Mouse (Mus musculus) heart, embryonic 14.5 days (tissue): ENCODE measurements at regions not wholly inside any gene's neighbourhood (a gene's known extent, or its start where the extent isn't known, plus 50 kb on each side); places are given as distances from the start of the nearest gene placed in this dataset.

Experiments used
- ATAC-seq: fragments of 200-750 bp; cut with Nextera tagmentation; 2 replicates; pipeline ENCODE4 v1.8.0; 2017; ENCODE audit warnings: low read depth, moderate TSS enrichment; ENCODE audit not compliant: insufficient number of reproducible peaks, insufficient read depth, low FRiP score
- H3K27ac ChIP-seq, 2 experiments: fragments of 200-500 bp in 1 of 2; fragments of 300-500 bp in 1 of 2; sonication (generic) in 1 of 2; replicated peaks in 1 of 2; 2 replicates each; pipeline ENCODE4 v1.5.1; 2012 to 2014; ENCODE audit warnings: low read depth in 2 of 2, low read length in 2 of 2, control low read depth in 1 of 2, mild to moderate bottlenecking in 1 of 2, mixed read lengths in 1 of 2; ENCODE audit not compliant: control insufficient read depth in 1 of 2, insufficient read depth in 1 of 2
- H3K27me3 ChIP-seq: fragments of 300-500 bp; sonication (generic); 2 replicates; pipeline ENCODE4 v1.6.1; 2014; ENCODE audit warnings: mild to moderate bottlenecking, low read length, control low read depth; ENCODE audit not compliant: control insufficient read depth, insufficient read depth
- H3K36me3 ChIP-seq: fragments of 300-500 bp; sonication (generic); 2 replicates; pipeline ENCODE4 v1.6.1; 2014; ENCODE audit warnings: mild to moderate bottlenecking, control low read depth, low read length, mixed read lengths; ENCODE audit not compliant: control insufficient read depth, insufficient read depth
- H3K4me1 ChIP-seq, 2 experiments: fragments of 200-500 bp in 1 of 2; fragments of 300-500 bp in 1 of 2; sonication (generic) in 1 of 2; 2 replicates each; pipeline ENCODE4 v1.6.1; 2012 to 2014; ENCODE audit warnings: low read length in 2 of 2, control low read depth in 1 of 2, mixed read lengths in 1 of 2; ENCODE audit not compliant: control insufficient read depth in 2 of 2, insufficient read depth in 2 of 2
- H3K4me2 ChIP-seq: fragments of 300-500 bp; sonication (generic); 2 replicates; pipeline ENCODE4 v1.6.1; 2014; ENCODE audit warnings: mild to moderate bottlenecking, low read length
- H3K4me3 ChIP-seq, 2 experiments: fragments of 200-500 bp in 1 of 2; fragments of 300-500 bp in 1 of 2; sonication (generic) in 1 of 2; 2 replicates each; pipeline ENCODE4 v1.5.1; 2012 to 2014; ENCODE audit warnings: low read length in 2 of 2, mild to moderate bottlenecking in 2 of 2, control low read depth in 1 of 2, low read depth in 1 of 2, moderate library complexity in 1 of 2; ENCODE audit not compliant: control insufficient read depth in 1 of 2, insufficient read depth in 1 of 2
- H3K9ac ChIP-seq: fragments of 300-500 bp; sonication (generic); 2 replicates; pipeline ENCODE4 v1.6.1; 2014; ENCODE audit warnings: mild to moderate bottlenecking, low read length
- H3K9me3 ChIP-seq: fragments of 300-500 bp; sonication (generic); 2 replicates; pipeline ENCODE4 v1.6.1; 2016; ENCODE audit warnings: low read length, control low read depth; ENCODE audit not compliant: control insufficient read depth
- WGBS: fragments of 180-500 bp; shearing (Covaris S2); extraction: QIAGEN DNeasy Blood & Tissue Kit; methylation state at CpG from one replicate; pipeline ENCODE4 v1.1.7; 2014; 5-methylcytosine and 5-hydroxymethylcytosine counted together

- no peaks in the 10 kb centered on the region for H3K36me3 ChIP-seq
- H3K27me3 ChIP-seq: peaks cover 6% of the 10 kb centered on the region; the same call in 1 of the 2 replicates
- H3K27ac ChIP-seq: no peak overlapping the region
- WGBS: 65% methylated on average over 5 of the region's 5 CpGs
- no peak overlapping the region for H3K4me2 ChIP-seq
- no peak for ATAC-seq
- H3K9me3 ChIP-seq: no peaks in the 10 kb centered on the region
- no peak overlapping the region for H3K4me3 ChIP-seq
- H3K9ac ChIP-seq: no peak overlapping the region
- peaks cover 0 to 5% of the 10 kb centered on the region in 2 experiments; a peak in 1 of 4 replicates for H3K4me1 ChIP-seq
These were observed 100.4 kb downstream of the Pja1 start for GRCm38 (mm10) chrX:99370711-99371110.

DNA sequence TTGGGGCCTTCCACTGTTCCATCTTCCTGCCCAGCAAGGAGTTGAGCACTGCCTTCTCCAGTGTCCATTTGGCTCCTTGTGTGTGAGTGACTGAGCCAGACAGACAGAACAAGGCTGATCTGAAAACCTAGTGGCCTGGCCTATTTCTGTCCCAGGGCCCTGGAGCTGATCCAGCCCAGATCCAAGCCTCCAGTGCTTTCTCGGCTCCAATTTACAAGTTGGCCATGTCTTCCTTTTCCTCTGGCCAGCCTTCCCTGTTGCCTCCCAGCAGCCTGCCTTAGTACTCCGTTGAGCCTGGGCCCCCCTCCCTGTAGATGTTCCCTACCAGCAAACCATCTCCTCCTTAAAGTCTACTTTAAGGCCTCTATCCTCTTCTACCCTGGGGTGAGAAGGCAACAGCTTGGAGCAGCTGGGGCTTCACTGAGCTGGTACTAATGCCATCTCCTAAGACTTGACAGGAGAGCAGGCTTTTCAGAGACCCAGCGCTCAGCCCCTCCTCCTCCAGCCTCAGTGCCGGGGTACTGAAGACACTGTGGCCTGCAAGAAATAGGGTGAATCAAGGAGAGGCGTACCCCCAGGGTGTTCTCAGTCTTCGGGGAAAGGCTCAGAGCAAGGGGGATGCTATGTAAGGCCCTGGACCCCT lies 101.7 kb downstream of the Pja1 start:
- no peak overlapping the region for H3K4me2 ChIP-seq
- no peaks in the 10 kb centered on the region for H3K36me3 ChIP-seq
- H3K27me3 ChIP-seq: peaks cover 6% of the 10 kb centered on the region; the same call in 1 of the 2 replicates
- no peak overlapping the region for H3K9ac ChIP-seq
- H3K9me3 ChIP-seq: no peaks in the 10 kb centered on the region
- peaks cover 0 to 5% of the 10 kb centered on the region in 2 experiments; a peak in 1 of 4 replicates for H3K4me1 ChIP-seq
- no peak for ATAC-seq
- 76% methylated on average over 6 of the region's 6 CpGs for WGBS
- H3K4me3 ChIP-seq: no peak overlapping the region
- H3K27ac ChIP-seq: no peak overlapping the region

DNA sequence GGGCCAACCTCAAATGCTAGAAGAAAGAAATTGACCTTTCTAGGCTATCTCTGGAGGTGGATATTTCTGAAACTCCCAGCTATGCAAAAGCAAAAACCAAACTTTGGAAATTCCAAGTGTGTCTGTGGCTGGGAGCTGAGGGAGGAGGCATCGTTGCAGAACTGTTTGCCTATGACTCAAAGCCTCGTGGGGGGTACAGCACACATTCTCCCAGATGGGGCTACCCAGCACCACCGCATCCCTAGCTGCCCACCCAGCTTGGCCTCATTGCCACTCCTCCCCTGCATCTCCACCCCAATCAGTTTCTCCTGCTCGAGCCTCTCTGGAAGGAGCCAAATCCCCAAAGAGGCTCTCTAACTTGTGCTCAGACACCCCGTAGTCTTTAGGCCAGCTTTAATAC lies 107.0 kb downstream of the Pja1 start:
- no peak overlapping the region for H3K4me2 ChIP-seq
- H3K27ac ChIP-seq: no peak overlapping the region
- WGBS: 68% methylated on average over 5 of the region's 5 CpGs
- no peaks in the 10 kb centered on the region for H3K9me3 ChIP-seq
- ATAC-seq: no peak
- H3K4me3 ChIP-seq: no peak overlapping the region
- peaks cover 17% of the 10 kb centered on the region for H3K27me3 ChIP-seq
- H3K4me1 ChIP-seq: peaks cover 7 to 14% of the 10 kb centered on the region in 2 experiments
- no peaks in the 10 kb centered on the region for H3K36me3 ChIP-seq
- H3K9ac ChIP-seq: no peak overlapping the region

GRCm38 (mm10) chrX:99360095-99360890 lies 110.8 kb downstream of the Pja1 start:
- H3K27me3 ChIP-seq: peaks cover 18% of the 10 kb centered on the region
- no peak overlapping the region for H3K4me3 ChIP-seq
- ATAC-seq: no peak
- peak overlapping the region in 1 of 2 experiments; percentile 33; a peak in 2 of 4 replicates for H3K27ac ChIP-seq
- H3K36me3 ChIP-seq: no peaks in the 10 kb centered on the region
- no peaks in the 10 kb centered on the region for H3K9me3 ChIP-seq
- H3K4me1 ChIP-seq: peaks cover 19 to 24% of the 10 kb centered on the region in 2 experiments
- no peak overlapping the region for H3K4me2 ChIP-seq
- no peak overlapping the region for H3K9ac ChIP-seq
- WGBS: 58% methylated on average over 11 of the region's 11 CpGs

- H3K9me3 ChIP-seq: no peaks in the 10 kb centered on the region
- no peak overlapping the region for H3K4me2 ChIP-seq
- no peak overlapping the region for H3K4me3 ChIP-seq
- H3K36me3 ChIP-seq: no peaks in the 10 kb centered on the region
- no peak overlapping the region for H3K9ac ChIP-seq
- WGBS: 24% methylated on average over 1 of the region's 1 CpGs
- ATAC-seq: no peak
- H3K4me1 ChIP-seq: peaks cover 19 to 24% of the 10 kb centered on the region in 2 experiments
- peaks cover 19% of the 10 kb centered on the region; the same call in 1 of the 2 replicates for H3K27me3 ChIP-seq
- peak overlapping the region; percentile 32 to 53; a peak in 1 of 4 replicates for H3K27ac ChIP-seq
These were observed 112.3 kb downstream of the Pja1 start for GRCm38 (mm10) chrX:99358784-99359183.

- peaks cover 16% of the 10 kb centered on the region; the same call in 1 of the 2 replicates for H3K27me3 ChIP-seq
- no peaks in the 10 kb centered on the region for H3K9me3 ChIP-seq
- WGBS: 34% methylated on average over 13 of the region's 13 CpGs
- H3K4me1 ChIP-seq: peaks cover 19 to 24% of the 10 kb centered on the region in 2 experiments
- H3K4me3 ChIP-seq: no peak overlapping the region
- no peaks in the 10 kb centered on the region for H3K36me3 ChIP-seq
- peak; percentile 59 for ATAC-seq
- peak overlapping the region; percentile 32 to 53; a peak in 2 of 4 replicates for H3K27ac ChIP-seq
- no peak overlapping the region for H3K9ac ChIP-seq
- peak overlapping the region; percentile 18 for H3K4me2 ChIP-seq
These were observed 112.9 kb downstream of the Pja1 start for GRCm38 (mm10) chrX:99358051-99358617.

GRCm38 (mm10) chrX:99355128-99355527 lies 115.9 kb downstream of the Pja1 start:
- Histone ChIP-seq H3K9ac (no peak overlapping the region), H3K27me3 (peaks cover 17% of the 10 kb centered on the region; the same call in 1 of the 2 replicates), H3K4me1 (peaks cover 17 to 19% of the 10 kb centered on the region in 2 experiments), H3K36me3 (no peaks in the 10 kb centered on the region), H3K27ac (no peak overlapping the region), H3K4me3 (no peak overlapping the region), H3K9me3 (no peaks in the 10 kb centered on the region), H3K4me2 (no peak overlapping the region)
- no peak for ATAC-seq
- WGBS: 50% methylated on average over 5 of the region's 5 CpGs
